Mouse (Mus musculus): ENCODE measurements at regions not wholly inside any gene's neighbourhood (a gene's known extent, or its start where the extent isn't known, plus 50 kb on each side); places are given as distances from the start of the nearest gene placed in this dataset.

- Histone ChIP-seq H3K27ac (no peak overlapping the region), H3K4me2 (ENCODE audit: low read depth) (no peak overlapping the region), H3K27me3 (ENCODE audit: control insufficient read depth, insufficient read depth, low read length) (no peaks in the 10 kb centered on the region), H3K36me3 (replicated peaks; ENCODE audit: control insufficient read depth, insufficient read depth, low read depth) (no peaks in the 10 kb centered on the region), H3K9me3 (ENCODE audit: control insufficient read depth, low read length) (no peaks in the 10 kb centered on the region), H3K4me3 (ENCODE audit: insufficient read depth in 1 of 2, low read depth in 2 of 2, low read length in 2 of 2) (no peak overlapping the region), H3K9ac (replicated peaks) (no peak overlapping the region), H3K4me1 (replicated peaks; ENCODE audit: control insufficient read depth in 2 of 2, insufficient read depth in 2 of 2, low read length in 1 of 2) (no peaks in the 10 kb centered on the region)
- no peak for TF ChIP-seq EP300 (IDR thresholded peaks at IDR 0.05; ENCODE audit: low read depth)
- no peak for TF ChIP-seq CTCF (IDR thresholded peaks at IDR 0.05; ENCODE audit: low read depth)
- 54% methylated on average over 5 of the region's 5 CpGs for WGBS (ENCODE audit: insufficient replicate concordance)
- DNase-seq (ENCODE audit: low read depth in 3 of 3, low spot score in 3 of 3) (no peak), ATAC-seq (ENCODE audit: insufficient read depth) (no peak)
Measured at GRCm38 (mm10) chr14:96683943-96684342, 165.0 kb upstream of the Klhl1 start.

GRCm38 (mm10) chr14:96681740-96682139, 162.8 kb upstream of the Klhl1 start:
- DNase-seq (ENCODE audit: low read depth in 3 of 3, low spot score in 3 of 3) (no peak), ATAC-seq (ENCODE audit: insufficient read depth) (no peak)
- WGBS (ENCODE audit: insufficient replicate concordance), result 57% methylated on average over 3 of the region's 3 CpGs

GRCm38 (mm10) chr14:96676213-96676612, 157.3 kb upstream of the Klhl1 start:
- DNase-seq (ENCODE audit: low read depth in 3 of 3, low spot score in 3 of 3) (no peak), ATAC-seq (ENCODE audit: insufficient read depth) (no peak)
- H3K9me3 ChIP-seq (ENCODE audit: control insufficient read depth, low read length), result no peaks in the 10 kb centered on the region
- no peak overlapping the region for H3K4me2 ChIP-seq (ENCODE audit: low read depth)
- 53% methylated on average over 1 of the region's 1 CpGs for WGBS (ENCODE audit: insufficient replicate concordance)
- H3K36me3 ChIP-seq (replicated peaks; ENCODE audit: control insufficient read depth, insufficient read depth, low read depth), result no peaks in the 10 kb centered on the region
- no peak overlapping the region for H3K27ac ChIP-seq
- TF ChIP-seq CTCF (IDR thresholded peaks at IDR 0.05; ENCODE audit: low read depth) (no peak), EP300 (IDR thresholded peaks at IDR 0.05; ENCODE audit: low read depth) (no peak)
- H3K27me3 ChIP-seq (ENCODE audit: control insufficient read depth, insufficient read depth, low read length), result no peaks in the 10 kb centered on the region
- H3K4me3 ChIP-seq (ENCODE audit: insufficient read depth in 1 of 2, low read depth in 2 of 2, low read length in 2 of 2), result no peak overlapping the region
- H3K4me1 ChIP-seq (replicated peaks; ENCODE audit: control insufficient read depth in 2 of 2, insufficient read depth in 2 of 2, low read length in 1 of 2), result no peaks in the 10 kb centered on the region
- H3K9ac ChIP-seq (replicated peaks), result no peak overlapping the region

More at GRCm38 (mm10) chr14:96681740-96682139, 162.8 kb upstream of the Klhl1 start:
- Histone ChIP-seq H3K27me3 (ENCODE audit: control insufficient read depth, insufficient read depth, low read length) (no peaks in the 10 kb centered on the region), H3K27ac (no peak overlapping the region), H3K4me2 (ENCODE audit: low read depth) (no peak overlapping the region), H3K9me3 (ENCODE audit: control insufficient read depth, low read length) (no peaks in the 10 kb centered on the region), H3K9ac (replicated peaks) (no peak overlapping the region), H3K4me1 (replicated peaks; ENCODE audit: control insufficient read depth in 2 of 2, insufficient read depth in 2 of 2, low read length in 1 of 2) (no peaks in the 10 kb centered on the region), H3K4me3 (ENCODE audit: insufficient read depth in 1 of 2, low read depth in 2 of 2, low read length in 2 of 2) (no peak overlapping the region), H3K36me3 (replicated peaks; ENCODE audit: control insufficient read depth, insufficient read depth, low read depth) (no peaks in the 10 kb centered on the region)
- no peak for TF ChIP-seq CTCF (IDR thresholded peaks at IDR 0.05; ENCODE audit: low read depth)
- no peak for TF ChIP-seq EP300 (IDR thresholded peaks at IDR 0.05; ENCODE audit: low read depth)

- H3K9me3 ChIP-seq (ENCODE audit: control insufficient read depth, low read length), result no peaks in the 10 kb centered on the region
- no peak overlapping the region for H3K4me3 ChIP-seq (ENCODE audit: insufficient read depth in 1 of 2, low read depth in 2 of 2, low read length in 2 of 2)
- DNase-seq (ENCODE audit: low read depth in 3 of 3, low spot score in 3 of 3), result no peak
- H3K4me1 ChIP-seq (replicated peaks; ENCODE audit: control insufficient read depth in 2 of 2, insufficient read depth in 2 of 2, low read length in 1 of 2), result no peaks in the 10 kb centered on the region
- H3K27ac ChIP-seq, result no peak overlapping the region
- no peaks in the 10 kb centered on the region for H3K36me3 ChIP-seq (replicated peaks; ENCODE audit: control insufficient read depth, insufficient read depth, low read depth)
- no peak overlapping the region for H3K4me2 ChIP-seq (ENCODE audit: low read depth)
- 57% methylated on average over 2 of the region's 2 CpGs for WGBS (ENCODE audit: insufficient replicate concordance)
- TF ChIP-seq EP300 (IDR thresholded peaks at IDR 0.05; ENCODE audit: low read depth), result no peak
- no peak for TF ChIP-seq CTCF (IDR thresholded peaks at IDR 0.05; ENCODE audit: low read depth)
- no peak overlapping the region for H3K9ac ChIP-seq (replicated peaks)
- H3K27me3 ChIP-seq (ENCODE audit: control insufficient read depth, insufficient read depth, low read length), result no peaks in the 10 kb centered on the region
- no peak for ATAC-seq (ENCODE audit: insufficient read depth)
Measured at GRCm38 (mm10) chr14:96668635-96669034, 149.7 kb upstream of the Klhl1 start.

- H3K27me3 ChIP-seq (ENCODE audit: control insufficient read depth, insufficient read depth, low read length), result no peaks in the 10 kb centered on the region
- no peak for TF ChIP-seq CTCF (IDR thresholded peaks at IDR 0.05; ENCODE audit: low read depth)
- H3K4me3 ChIP-seq (ENCODE audit: insufficient read depth in 1 of 2, low read depth in 2 of 2, low read length in 2 of 2), result no peak overlapping the region
- H3K36me3 ChIP-seq (replicated peaks; ENCODE audit: control insufficient read depth, insufficient read depth, low read depth), result no peaks in the 10 kb centered on the region
- 61% methylated on average over 1 of the region's 1 CpGs for WGBS (ENCODE audit: insufficient replicate concordance)
- ATAC-seq (ENCODE audit: insufficient read depth) (no peak), DNase-seq (ENCODE audit: low read depth in 3 of 3, low spot score in 3 of 3) (no peak)
- H3K27ac ChIP-seq, result no peak overlapping the region
- H3K9ac ChIP-seq (replicated peaks), result no peak overlapping the region
- H3K4me1 ChIP-seq (replicated peaks; ENCODE audit: control insufficient read depth in 2 of 2, insufficient read depth in 2 of 2, low read length in 1 of 2), result no peaks in the 10 kb centered on the region
- H3K4me2 ChIP-seq (ENCODE audit: low read depth), result no peak overlapping the region
- no peaks in the 10 kb centered on the region; the same call in 1 of the 2 replicates for H3K9me3 ChIP-seq (ENCODE audit: control insufficient read depth, low read length)
Measured at GRCm38 (mm10) chr14:96656500-96656899, 137.6 kb upstream of the Klhl1 start.
